Mouse (Mus musculus) liver, adult 10 weeks (tissue): ENCODE data around the gene Cd46. TPM values are rescaled to one million over a fixed set of nuclear protein-coding genes. Genes with fewer than 3 reads are reported as not detected.

Experiments used
- polyA plus RNA-seq: library from polyadenylated mRNA; stranded (reverse); fragments of 350-450 nt; fragmentation: Illumina TruSeq; extraction: RNeasy Lipid Tissue Mini Kit (QIAGEN cat#74804); gene quantifications from one replicate; pipeline ENCODE4 v1.2.3, GENCODE M21; 2014; ENCODE audit warnings: low read depth, low replicate concordance

Cd46 gene
- polyA plus RNA-seq, result 1.5 TPM

DNA sequence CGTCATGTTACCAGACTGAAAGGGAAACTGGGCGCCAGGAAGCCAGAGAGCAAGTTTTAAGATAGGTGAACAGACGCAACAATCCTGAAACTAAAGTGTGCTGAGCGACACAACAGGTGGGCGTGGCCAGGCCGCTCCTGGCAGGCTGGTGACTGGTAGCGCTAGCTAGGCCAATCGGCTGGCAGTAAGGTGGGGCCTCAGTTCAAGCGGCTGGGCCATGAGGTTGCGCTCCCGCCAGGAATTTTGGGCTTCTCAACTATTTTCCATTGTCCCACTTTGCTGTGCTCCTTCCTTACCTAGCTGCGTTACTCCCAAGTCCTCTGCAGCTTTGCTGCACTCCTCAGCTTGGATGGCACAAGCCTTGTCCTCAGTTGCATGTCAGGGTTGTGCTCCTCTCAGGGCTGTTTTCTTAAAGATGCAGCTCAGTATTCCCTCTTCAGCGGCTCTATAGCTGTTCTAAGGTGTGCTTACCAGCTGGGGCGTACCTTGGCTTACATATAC is at the start of gene Cd46:
TSS of gene Cd46 (minus strand) at position 30 of the 501 bp plus-strand sequence.

DNA sequence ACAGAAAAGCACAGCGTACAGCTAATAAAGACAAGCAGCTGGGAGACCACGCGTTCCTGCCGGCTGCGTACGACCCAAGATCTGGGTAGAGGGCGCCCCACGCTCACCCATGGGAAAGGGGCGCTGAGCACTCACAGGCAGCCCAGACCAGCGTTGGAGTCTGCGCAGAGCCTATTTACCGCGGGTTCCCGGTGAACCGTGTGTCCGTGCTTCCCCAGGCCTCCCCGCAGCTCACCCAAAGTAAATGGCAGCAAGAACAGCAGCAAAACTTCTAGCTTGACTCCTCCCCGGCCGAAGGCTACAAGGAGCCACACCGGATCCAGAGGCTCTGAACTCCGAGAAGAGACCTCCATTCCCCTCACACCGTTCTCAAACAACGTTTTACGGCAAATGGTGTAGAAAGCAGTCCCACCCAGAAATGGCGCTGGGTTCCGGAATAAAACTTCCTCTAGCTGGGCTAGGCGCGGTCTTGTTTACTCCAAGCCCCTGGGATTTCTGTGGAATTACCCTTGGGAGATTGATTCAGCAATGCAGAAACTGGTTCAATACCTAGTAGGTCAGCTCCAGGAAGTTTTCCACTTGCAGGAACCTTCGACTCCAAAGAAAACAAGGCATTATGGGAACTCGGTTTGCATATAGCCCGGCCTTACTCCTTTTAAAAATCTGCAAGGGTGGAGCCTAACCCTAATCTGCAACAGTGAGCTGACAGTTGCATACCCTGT is 39.1 kb upstream of the Cd46 start, which contains the start of gene Cr1l:
TSS of gene Cr1l (minus strand) at position 634 of the 722 bp plus-strand sequence.

Other genes starting within 250 kb of the Cd46 start
- gene Cd34, start 153.4 kb downstream of the Cd46 start, polyA plus RNA-seq, result 2.6 TPM
- 117 TPM for gene Cr1l, start 39.3 kb upstream of the Cd46 start, polyA plus RNA-seq
- gene Cr2, start 84.5 kb upstream of the Cd46 start, polyA plus RNA-seq, result 0.40 TPM